Mouse (Mus musculus): Measurements from ENCODE around the gene Odr4. TPM values are rescaled to one million over a fixed set of nuclear protein-coding genes. Genes with fewer than 3 reads are reported as not detected.

Odr4 gene
- total and polyA plus RNA-seq, 3 experiments = 27.6 to 54.7 (median 34.0) TPM

GRCm38 (mm10) chr1:150389390-150390129 lies 3.3 kb downstream of the Odr4 start:
- H3K4me3 ChIP-seq (replicated peaks in 1 of 3; ENCODE audit: low read depth in 2 of 3, low read length in 2 of 3, poor library complexity in 1 of 3) = no peak overlapping the region
- H3K27ac ChIP-seq (ENCODE audit: insufficient read depth, low read depth) = peak overlapping the region; percentile 96
- H3K4me1 ChIP-seq (ENCODE audit: control insufficient read depth in 1 of 2, insufficient read depth in 2 of 2) = peaks cover 9 to 46% of the 10 kb centered on the region in 2 experiments
- H3K4me2 ChIP-seq (ENCODE audit: insufficient read depth, low read depth, poor library complexity, severe bottlenecking) = peak overlapping the region; percentile 92
- peaks cover 3% of the 10 kb centered on the region for H3K9me3 ChIP-seq (replicated peaks; ENCODE audit: low read length)
- H3K36me3 ChIP-seq (replicated peaks in 1 of 2; ENCODE audit: control insufficient read depth in 1 of 2, insufficient read depth in 1 of 2, low read length in 1 of 2) = peaks cover 11 to 36% of the 10 kb centered on the region in 2 experiments
- peak; percentile 78 for DNase-seq (ENCODE audit: extremely low read depth)
- in situ Hi-C loops (cut with MboI; ENCODE audit: low pct_ligation_motif_present, low pct_unique_long_range_greater_than_20kb, low sequenced_read_pairs) = loop anchor here (25.0 kb wide), 1 partner anchor 552 kb away; no protein-coding TSS in a partner anchor
- dilution Hi-C loops (cut with MboI; ENCODE audit: extremely low pct_ligation_motif_present, extremely low pct_unique_long_range_greater_than_20kb, low sequenced_read_pairs) = no loop called here
- TF ChIP-seq GABPA (IDR thresholded peaks at IDR 0.05; ENCODE audit: insufficient replicate concordance, low read depth, low read length) (no peak), CHD1 (IDR thresholded peaks at IDR 0.05; ENCODE audit: low read depth, low read length) (peak; percentile 94; the same call in 1 of the 2 replicates), ELF1 (IDR thresholded peaks at IDR 0.05; ENCODE audit: low read depth, low read length) (no peak), UBTF (IDR thresholded peaks at IDR 0.05; ENCODE audit: low read depth, low read length) (no peak), CTCF (conservative IDR thresholded peaks at IDR 0.05 in 1 of 2, IDR thresholded peaks at IDR 0.05 in 1 of 2; ENCODE audit: low read depth in 2 of 2, low read length in 2 of 2) (no peak), ZNF384 (IDR thresholded peaks at IDR 0.05; ENCODE audit: low read depth, low read length) (peak; percentile 23), RAD21 (IDR thresholded peaks at IDR 0.05; ENCODE audit: low read depth, low read length) (no peak), E2F4 (IDR thresholded peaks at IDR 0.05; ENCODE audit: insufficient replicate concordance, low read depth, low read length) (no peak), IRF4 (IDR thresholded peaks at IDR 0.05; ENCODE audit: low read depth, low read length) (peak; percentile 73), JUND (conservative IDR thresholded peaks at IDR 0.05; ENCODE audit: low read depth, low read length) (peak; percentile 38), TCF12 (IDR thresholded peaks at IDR 0.05; ENCODE audit: low read depth, low read length) (peak; percentile 30), TBP (conservative IDR thresholded peaks at IDR 0.05; ENCODE audit: low read depth, low read length) (0 out of 2 replicates have a peak, but pooled peaks have one; percentile 47), EP300 (IDR thresholded peaks at IDR 0.05; ENCODE audit: low read length) (peak; percentile 95), JUN (IDR thresholded peaks at IDR 0.05; ENCODE audit: insufficient read depth, low read depth, low read length) (no peak; the same call in 1 of the 2 replicates), ZC3H11A (IDR thresholded peaks at IDR 0.05; ENCODE audit: low read depth, low read length) (no peak), NRF1 (IDR thresholded peaks at IDR 0.05; ENCODE audit: low read depth, low read length) (no peak), BHLHE40 (IDR thresholded peaks at IDR 0.05; ENCODE audit: low read depth, low read length) (peak; percentile 78), HCFC1 (IDR thresholded peaks at IDR 0.05; ENCODE audit: low read depth, low read length) (peak; percentile 19; the same call in 1 of the 2 replicates), USF2 (conservative IDR thresholded peaks at IDR 0.05; ENCODE audit: low read depth, low read length) (no peak), ZKSCAN1 (IDR thresholded peaks at IDR 0.05; ENCODE audit: borderline replicate concordance, low read depth, low read length) (no peak), ETS1 (conservative IDR thresholded peaks at IDR 0.05; ENCODE audit: low read depth, low read length) (peak; percentile 98), MXI1 (IDR thresholded peaks at IDR 0.05; ENCODE audit: low read depth, low read length) (peak; percentile 45), MAX (IDR thresholded peaks at IDR 0.05; ENCODE audit: low read length) (peak; percentile 29; the same call in 1 of the 2 replicates), RCOR1 (conservative IDR thresholded peaks at IDR 0.05; ENCODE audit: low read depth, low read length) (peak; percentile 10; the same call in 1 of the 2 replicates), MAZ (IDR thresholded peaks at IDR 0.05; ENCODE audit: low read depth, low read length) (no peak), USF1 (IDR thresholded peaks at IDR 0.05; ENCODE audit: low read depth, low read length) (no peak), MEF2A (IDR thresholded peaks at IDR 0.05; ENCODE audit: borderline replicate concordance, low read depth, low read length) (peak; percentile 79; the same call in 1 of the 2 replicates), SMC3 (IDR thresholded peaks at IDR 0.05; ENCODE audit: low read depth, low read length) (no peak), PAX5 (IDR thresholded peaks at IDR 0.05; ENCODE audit: low read length) (no peak), POLR2A (IDR thresholded peaks at IDR 0.05; ENCODE audit: low read depth, low read length) (no peak), ZMIZ1 (IDR thresholded peaks at IDR 0.05; ENCODE audit: low read depth, low read length) (0 out of 2 replicates have a peak, but pooled peaks have one; percentile 27), KAT2A (IDR thresholded peaks at IDR 0.05; ENCODE audit: insufficient replicate concordance, low read length) (no peak), MAFK (IDR thresholded peaks at IDR 0.05; ENCODE audit: insufficient replicate concordance, low read length) (peak; percentile 83), SIN3A (IDR thresholded peaks at IDR 0.05; ENCODE audit: low read length) (peak; percentile 93), CHD2 (IDR thresholded peaks at IDR 0.05; ENCODE audit: low read length) (peak; percentile 10; the same call in 1 of the 2 replicates), POLR2AphosphoS2 (IDR thresholded peaks at IDR 0.05; ENCODE audit: low read depth, low read length) (no peak), NELFE (IDR thresholded peaks at IDR 0.05; ENCODE audit: low read depth, low read length) (no peak), MYC (IDR thresholded peaks at IDR 0.05; ENCODE audit: low read depth, low read length) (0 out of 2 replicates have a peak, but pooled peaks have one; percentile 60)
- H3K9ac ChIP-seq (ENCODE audit: insufficient read depth, low read depth) = peak overlapping the region; percentile 30
- peaks cover 21% of the 10 kb centered on the region for H3K79me2 ChIP-seq (replicated peaks; ENCODE audit: control insufficient read depth, extremely low read depth, insufficient read depth, poor library complexity, severe bottlenecking)
- no peaks in the 10 kb centered on the region for H3K27me3 ChIP-seq (replicated peaks)

Measured in CH12.LX (cell line).